Mouse (Mus musculus) liver, embryonic 14.5 days (tissue): ENCODE measurements at regions not wholly inside any gene's neighbourhood (a gene's known extent, or its start where the extent isn't known, plus 50 kb on each side); places are given as distances from the start of the nearest gene placed in this dataset.

Source experiments
- CTCF ChIP-seq: IDR thresholded peaks from 2 replicates; pipeline ENCODE4 v1.5.1; 2016; ENCODE audit warnings: antibody characterized with exemption, low read depth, control low read depth
- EP300 ChIP-seq: IDR thresholded peaks from 2 replicates; pipeline ENCODE4 v1.6.1; 2016; ENCODE audit warnings: antibody characterized with exemption, low read depth

GRCm38 (mm10) chr13:111344981-111345380 lies 90.2 kb downstream of the Actbl2 start:
- TF ChIP-seq CTCF = no peak
- no peak for TF ChIP-seq EP300
